Mouse (Mus musculus): ENCODE results near the gene S100pbp. TPM values are rescaled to one million over a fixed set of nuclear protein-coding genes. Genes with fewer than 3 reads are reported as not detected.

The S100pbp gene
- polyA plus RNA-seq, 1 experiment from 2014 or later, result 16.7 TPM

- Histone ChIP-seq H3K9me3 (replicated peaks) (no peaks in the 10 kb centered on the region), H3K27me3 (replicated peaks) (no peaks in the 10 kb centered on the region), H3K36me3 (peaks cover 15% of the 10 kb centered on the region; the same call in 1 of the 2 replicates), H3K27ac (replicated peaks) (peak overlapping the region; percentile 81), H3K4me3 (replicated peaks) (no peak overlapping the region), H3K9ac (replicated peaks) (no peak overlapping the region), H3K4me1 (peaks cover 40% of the 10 kb centered on the region), H3K4me2 (0 out of 2 replicates have a peak overlapping the region, but pooled peaks have one; percentile 22)
- no peak for ATAC-seq (ENCODE audit: low FRiP score)
- WGBS, result 59% methylated on average over 4 of the region's 4 CpGs
These were observed 44.1 kb downstream of the S100pbp start for GRCm38 (mm10) chr4:129145411-129145810.

GRCm38 (mm10) chr4:129144401-129145367 lies 44.8 kb downstream of the S100pbp start:
- Histone ChIP-seq H3K4me3 (replicated peaks) (no peak overlapping the region), H3K27me3 (replicated peaks) (no peaks in the 10 kb centered on the region), H3K4me2 (peak overlapping the region; percentile 22; the same call in 1 of the 2 replicates), H3K9ac (replicated peaks) (no peak overlapping the region), H3K4me1 (peaks cover 47% of the 10 kb centered on the region), H3K27ac (replicated peaks) (peak overlapping the region; percentile 81), H3K36me3 (peaks cover 19% of the 10 kb centered on the region; the same call in 1 of the 2 replicates), H3K9me3 (replicated peaks) (no peaks in the 10 kb centered on the region)
- 28% methylated on average over 16 of the region's 16 CpGs for WGBS
- ATAC-seq (ENCODE audit: low FRiP score), result peak; percentile 42; the same call in 1 of the 2 replicates

GRCm38 (mm10) chr4:129143509-129143908 lies 46.0 kb downstream of the S100pbp start:
- Histone ChIP-seq H3K27me3 (replicated peaks) (no peaks in the 10 kb centered on the region), H3K4me3 (replicated peaks) (no peak overlapping the region), H3K9ac (replicated peaks) (no peak overlapping the region), H3K36me3 (peaks cover 20% of the 10 kb centered on the region; the same call in 1 of the 2 replicates), H3K4me1 (peaks cover 54% of the 10 kb centered on the region), H3K9me3 (replicated peaks) (no peaks in the 10 kb centered on the region), H3K4me2 (no peak overlapping the region), H3K27ac (replicated peaks) (peak overlapping the region; percentile 81)
- ATAC-seq (ENCODE audit: low FRiP score), result no peak
- 81% methylated on average over 5 of the region's 5 CpGs for WGBS

GRCm38 (mm10) chr4:129142439-129143045 lies 47.0 kb downstream of the S100pbp start:
- 83% methylated on average over 11 of the region's 11 CpGs for WGBS
- Histone ChIP-seq H3K4me2 (no peak overlapping the region), H3K27me3 (replicated peaks) (no peaks in the 10 kb centered on the region), H3K4me3 (replicated peaks) (no peak overlapping the region), H3K36me3 (peaks cover 20% of the 10 kb centered on the region; the same call in 1 of the 2 replicates), H3K27ac (replicated peaks) (peak overlapping the region; percentile 38; the same call in 1 of the 2 replicates), H3K9ac (replicated peaks) (no peak overlapping the region), H3K4me1 (peaks cover 64% of the 10 kb centered on the region), H3K9me3 (replicated peaks) (no peaks in the 10 kb centered on the region)
- ATAC-seq (ENCODE audit: low FRiP score), result no peak

GRCm38 (mm10) chr4:129141560-129142438 lies 47.7 kb downstream of the S100pbp start:
- Histone ChIP-seq H3K4me3 (replicated peaks) (no peak overlapping the region), H3K9me3 (replicated peaks) (no peaks in the 10 kb centered on the region), H3K4me2 (no peak overlapping the region), H3K4me1 (peaks cover 70% of the 10 kb centered on the region), H3K27me3 (replicated peaks) (no peaks in the 10 kb centered on the region), H3K27ac (replicated peaks) (peak overlapping the region; percentile 38), H3K9ac (replicated peaks) (no peak overlapping the region), H3K36me3 (peaks cover 20% of the 10 kb centered on the region; the same call in 1 of the 2 replicates)
- WGBS, result 68% methylated on average over 17 of the region's 17 CpGs
- ATAC-seq (ENCODE audit: low FRiP score), result no peak

- Histone ChIP-seq H3K4me1 (peaks cover 75% of the 10 kb centered on the region), H3K36me3 (peaks cover 20% of the 10 kb centered on the region; the same call in 1 of the 2 replicates), H3K4me2 (no peak overlapping the region), H3K27me3 (replicated peaks) (no peaks in the 10 kb centered on the region), H3K9ac (replicated peaks) (no peak overlapping the region), H3K9me3 (replicated peaks) (no peaks in the 10 kb centered on the region), H3K27ac (replicated peaks) (no peak overlapping the region), H3K4me3 (replicated peaks) (no peak overlapping the region)
- 90% methylated on average over 4 of the region's 4 CpGs for WGBS
- ATAC-seq (ENCODE audit: low FRiP score), result no peak
These were observed 48.7 kb downstream of the S100pbp start for GRCm38 (mm10) chr4:129140808-129141207.

- Histone ChIP-seq H3K4me1 (peaks cover 73% of the 10 kb centered on the region), H3K4me2 (no peak overlapping the region), H3K9me3 (replicated peaks) (no peaks in the 10 kb centered on the region), H3K36me3 (peaks cover 20% of the 10 kb centered on the region; the same call in 1 of the 2 replicates), H3K27me3 (replicated peaks) (no peaks in the 10 kb centered on the region), H3K27ac (replicated peaks) (no peak overlapping the region), H3K4me3 (replicated peaks) (no peak overlapping the region), H3K9ac (replicated peaks) (no peak overlapping the region)
- 92% methylated on average over 5 of the region's 5 CpGs for WGBS
- ATAC-seq (ENCODE audit: low FRiP score), result no peak
These were observed 49.9 kb downstream of the S100pbp start for GRCm38 (mm10) chr4:129139642-129140041.

- Histone ChIP-seq H3K27ac (replicated peaks) (peak overlapping the region; percentile 46; the same call in 1 of the 2 replicates), H3K9ac (replicated peaks) (peak overlapping the region; percentile 81), H3K36me3 (peaks cover 15% of the 10 kb centered on the region; the same call in 1 of the 2 replicates), H3K4me1 (peaks cover 60% of the 10 kb centered on the region), H3K4me3 (replicated peaks) (peak overlapping the region; percentile 60), H3K27me3 (replicated peaks) (no peaks in the 10 kb centered on the region), H3K4me2 (peak overlapping the region; percentile 72), H3K9me3 (replicated peaks) (no peaks in the 10 kb centered on the region)
- no peak for ATAC-seq (ENCODE audit: low FRiP score)
- 44% methylated on average over 14 of the region's 14 CpGs for WGBS
These were observed 51.9 kb downstream of the S100pbp start for GRCm38 (mm10) chr4:129137392-129138321.

- no peaks in the 10 kb centered on the region for H3K27me3 ChIP-seq (replicated peaks)
- H3K9me3 ChIP-seq (replicated peaks), result no peaks in the 10 kb centered on the region
- H3K4me1 ChIP-seq, result peaks cover 54% of the 10 kb centered on the region
- H3K36me3 ChIP-seq, result peaks cover 11% of the 10 kb centered on the region; the same call in 1 of the 2 replicates
- peak within 1 kb of the TSS; percentile 46; the same call in 1 of the 2 replicates for H3K27ac ChIP-seq (replicated peaks)
- peak within 1 kb of the TSS; percentile 72 for H3K4me2 ChIP-seq
- WGBS, result 2% methylated on average over 33 of the region's 80 CpGs
- ATAC-seq (ENCODE audit: low FRiP score), result peak; percentile 62
- H3K9ac ChIP-seq (replicated peaks), result peak within 1 kb of the TSS; percentile 81
- H3K4me3 ChIP-seq (replicated peaks), result peak within 1 kb of the TSS; percentile 60
These were observed 52.7 kb downstream of the S100pbp start, which contains the start of gene Fndc5 for GRCm38 (mm10) chr4:129136579-129137391. Gene Fndc5 (plus strand): TSS chr4:129136999.
